Mouse (Mus musculus): ENCODE data around the gene Psg16. TPM values are rescaled to one million over a fixed set of nuclear protein-coding genes. Genes with fewer than 3 reads are reported as not detected.
A peak's percentile ranks its signal among the peaks of the same experiment; 100 is the strongest.

The Psg16 gene
- polyA plus RNA-seq, 1 experiment: not detected

GRCm38 (mm10) chr7:17048431-17049190 is 25.2 kb upstream of the Psg16 start:
- no peaks in the 10 kb centered on the region for H3K4me1 ChIP-seq (ENCODE audit: control insufficient read depth, insufficient read depth, insufficient read length, low read length)
- no peak overlapping the region for H3K27ac ChIP-seq (replicated peaks; ENCODE audit: low read depth, low read length)
- H3K4me3 ChIP-seq (ENCODE audit: insufficient read depth, low read depth, low read length): no peak overlapping the region

- H3K4me1 ChIP-seq (ENCODE audit: control insufficient read depth, insufficient read depth, insufficient read length, low read length): no peaks in the 10 kb centered on the region
- H3K4me3 ChIP-seq (ENCODE audit: insufficient read depth, low read depth, low read length): no peak overlapping the region
- no peak overlapping the region for H3K27ac ChIP-seq (replicated peaks; ENCODE audit: low read depth, low read length)
These were observed 23.3 kb upstream of the Psg16 start for GRCm38 (mm10) chr7:17050491-17050890.

- Histone ChIP-seq H3K27ac (replicated peaks; ENCODE audit: low read depth, low read length) (no peak overlapping the region), H3K4me3 (ENCODE audit: insufficient read depth, low read depth, low read length) (no peak overlapping the region)
These were observed 22.8 kb upstream of the Psg16 start for GRCm38 (mm10) chr7:17050933-17051594.

GRCm38 (mm10) chr7:17054325-17054989 is 19.4 kb upstream of the Psg16 start:
- H3K4me1 ChIP-seq (ENCODE audit: control insufficient read depth, insufficient read depth, insufficient read length, low read length): peaks cover 12% of the 10 kb centered on the region
- no peak overlapping the region for H3K27ac ChIP-seq (replicated peaks; ENCODE audit: low read depth, low read length)
- H3K4me3 ChIP-seq (ENCODE audit: insufficient read depth, low read depth, low read length): no peak overlapping the region

More at GRCm38 (mm10) chr7:17050933-17051594, 22.8 kb upstream of the Psg16 start:
- H3K4me1 ChIP-seq (ENCODE audit: control insufficient read depth, insufficient read depth, insufficient read length, low read length): no peaks in the 10 kb centered on the region

- Histone ChIP-seq H3K4me3 (ENCODE audit: insufficient read depth, low read depth, low read length) (peak overlapping the region; percentile 63; the same call in 1 of the 2 replicates), H3K27ac (replicated peaks; ENCODE audit: low read depth, low read length) (no peak overlapping the region), H3K4me1 (ENCODE audit: control insufficient read depth, insufficient read depth, insufficient read length, low read length) (peaks cover 19% of the 10 kb centered on the region)
These were observed 18.4 kb upstream of the Psg16 start for GRCm38 (mm10) chr7:17055287-17055946.

- Histone ChIP-seq H3K4me1 (ENCODE audit: control insufficient read depth, insufficient read depth, insufficient read length, low read length) (peaks cover 19% of the 10 kb centered on the region), H3K4me3 (ENCODE audit: insufficient read depth, low read depth, low read length) (peak overlapping the region; percentile 63), H3K27ac (replicated peaks; ENCODE audit: low read depth, low read length) (no peak overlapping the region)
These were observed 17.7 kb upstream of the Psg16 start for GRCm38 (mm10) chr7:17056081-17056581.

- Histone ChIP-seq H3K4me1 (ENCODE audit: control insufficient read depth, insufficient read depth, insufficient read length, low read length) (peaks cover 19% of the 10 kb centered on the region), H3K27ac (replicated peaks; ENCODE audit: low read depth, low read length) (no peak overlapping the region), H3K4me3 (ENCODE audit: insufficient read depth, low read depth, low read length) (peak overlapping the region; percentile 63; the same call in 1 of the 2 replicates)
These were observed 17.0 kb upstream of the Psg16 start for GRCm38 (mm10) chr7:17056601-17057523.

GRCm38 (mm10) chr7:17058071-17058689 is 15.7 kb upstream of the Psg16 start:
- Histone ChIP-seq H3K4me3 (ENCODE audit: insufficient read depth, low read depth, low read length) (no peak overlapping the region), H3K4me1 (ENCODE audit: control insufficient read depth, insufficient read depth, insufficient read length, low read length) (peaks cover 25% of the 10 kb centered on the region), H3K27ac (replicated peaks; ENCODE audit: low read depth, low read length) (peak overlapping the region; percentile 86)

- Histone ChIP-seq H3K4me1 (ENCODE audit: control insufficient read depth, insufficient read depth, insufficient read length, low read length) (peaks cover 25% of the 10 kb centered on the region), H3K27ac (replicated peaks; ENCODE audit: low read depth, low read length) (peak overlapping the region; percentile 86), H3K4me3 (ENCODE audit: insufficient read depth, low read depth, low read length) (no peak overlapping the region)
These were observed 14.9 kb upstream of the Psg16 start for GRCm38 (mm10) chr7:17058816-17059462.

- Histone ChIP-seq H3K4me1 (ENCODE audit: control insufficient read depth, insufficient read depth, insufficient read length, low read length) (peaks cover 25% of the 10 kb centered on the region), H3K4me3 (ENCODE audit: insufficient read depth, low read depth, low read length) (no peak overlapping the region), H3K27ac (replicated peaks; ENCODE audit: low read depth, low read length) (no peak overlapping the region)
These were observed 14.4 kb upstream of the Psg16 start for GRCm38 (mm10) chr7:17059463-17059844.

- Histone ChIP-seq H3K27ac (replicated peaks; ENCODE audit: low read depth, low read length) (peak overlapping the region; percentile 52), H3K4me3 (ENCODE audit: insufficient read depth, low read depth, low read length) (peak overlapping the region; percentile 9; the same call in 1 of the 2 replicates), H3K4me1 (ENCODE audit: control insufficient read depth, insufficient read depth, insufficient read length, low read length) (peaks cover 25% of the 10 kb centered on the region)
These were observed 13.6 kb upstream of the Psg16 start for GRCm38 (mm10) chr7:17060031-17060781.

- Histone ChIP-seq H3K4me1 (ENCODE audit: control insufficient read depth, insufficient read depth, insufficient read length, low read length) (peaks cover 25% of the 10 kb centered on the region), H3K4me3 (ENCODE audit: insufficient read depth, low read depth, low read length) (peak overlapping the region; percentile 9; the same call in 1 of the 2 replicates), H3K27ac (replicated peaks; ENCODE audit: low read depth, low read length) (no peak overlapping the region)
These were observed 12.8 kb upstream of the Psg16 start for GRCm38 (mm10) chr7:17060782-17061605.
